Mouse (Mus musculus) cortical plate, adult 2 months (tissue): ENCODE results near the gene Actl7b. TPM values are rescaled to one million over a fixed set of nuclear protein-coding genes. Genes with fewer than 3 reads are reported as not detected.

Experiments used
- H3K27ac ChIP-seq: fragments of 200-500 bp; 2 replicates; pipeline ENCODE4 v1.5.1; 2012; ENCODE audit warnings: low read length, control low read depth, inconsistent platforms; ENCODE audit not compliant: insufficient read depth
- H3K4me1 ChIP-seq: fragments of 200-500 bp; 2 replicates; pipeline ENCODE4 v1.6.1; 2011; ENCODE audit warnings: low read length; ENCODE audit not compliant: control insufficient read depth, insufficient read depth
- H3K4me3 ChIP-seq: fragments of 200-500 bp; 2 replicates; pipeline ENCODE4 v1.5.1; 2011; ENCODE audit warnings: mild to moderate bottlenecking, low read length, control low read depth; ENCODE audit not compliant: insufficient read depth
- CTCF ChIP-seq: fragments of 200-500 bp; IDR thresholded peaks from 2 replicates; pipeline ENCODE4 v1.5.1; 2011; ENCODE audit warnings: mild to moderate bottlenecking, control low read depth, low read length; ENCODE audit not compliant: insufficient read depth; ENCODE audit errors: extremely low read depth
- POLR2A ChIP-seq: fragments of 200-500 bp; IDR thresholded peaks from 2 replicates; pipeline ENCODE4 v1.6.1; 2011; ENCODE audit warnings: mild to moderate bottlenecking, low read length, control low read depth; ENCODE audit not compliant: insufficient read depth; ENCODE audit errors: extremely low read depth
- polyA plus RNA-seq: library from polyadenylated mRNA; depleted of rRNA; stranded (reverse); fragments of >200 nt; gene quantifications from 2 replicates; pipeline ENCODE4 v1.2.3, GENCODE M21; 2012; rRNA removed

Gene Actl7b
- polyA plus RNA-seq, result 0.11 and 0.17 TPM in 2 replicates

- Histone ChIP-seq H3K4me1 (no peaks in the 10 kb centered on the region), H3K27ac (no peak within 1 kb of the TSS), H3K4me3 (no peak within 1 kb of the TSS)
- TF ChIP-seq CTCF, result no peak
- no peak for TF ChIP-seq POLR2A
Observed at GRCm38 (mm10) chr4:56741041-56741493, at the start of gene Actl7b. Gene Actl7b, minus strand, starts transcription at chr4:56741443.

GRCm38 (mm10) chr4:56771065-56771464, 29.8 kb upstream of the Actl7b start:
- Histone ChIP-seq H3K27ac (no peak overlapping the region), H3K4me3 (no peak overlapping the region), H3K4me1 (no peaks in the 10 kb centered on the region)
- no peak for TF ChIP-seq POLR2A
- TF ChIP-seq CTCF, result no peak

GRCm38 (mm10) chr4:56768913-56769312, 27.7 kb upstream of the Actl7b start:
- TF ChIP-seq CTCF (no peak), POLR2A (no peak)
- no peak overlapping the region for H3K4me3 ChIP-seq
- H3K27ac ChIP-seq, result no peak overlapping the region
- no peaks in the 10 kb centered on the region for H3K4me1 ChIP-seq

- no peak overlapping the region for H3K27ac ChIP-seq
- H3K4me1 ChIP-seq, result no peaks in the 10 kb centered on the region
- TF ChIP-seq POLR2A (no peak), CTCF (no peak)
Observed at GRCm38 (mm10) chr4:56767861-56768284, 26.6 kb upstream of the Actl7b start.

GRCm38 (mm10) chr4:56757693-56758092, 16.4 kb upstream of the Actl7b start:
- no peak overlapping the region for H3K27ac ChIP-seq
- TF ChIP-seq CTCF, result no peak
- no peak for TF ChIP-seq POLR2A
- no peaks in the 10 kb centered on the region; the same call in 1 of the 2 replicates for H3K4me1 ChIP-seq
- no peak overlapping the region for H3K4me3 ChIP-seq

More at GRCm38 (mm10) chr4:56767861-56768284, 26.6 kb upstream of the Actl7b start:
- H3K4me3 ChIP-seq, result no peak overlapping the region

GRCm38 (mm10) chr4:56756966-56757600, 15.8 kb upstream of the Actl7b start:
- Histone ChIP-seq H3K27ac (no peak overlapping the region), H3K4me1 (no peaks in the 10 kb centered on the region), H3K4me3 (no peak overlapping the region)
- TF ChIP-seq POLR2A (no peak), CTCF (no peak)

- no peak for TF ChIP-seq POLR2A
- H3K27ac ChIP-seq, result no peak overlapping the region
- no peak overlapping the region for H3K4me3 ChIP-seq
- H3K4me1 ChIP-seq, result no peaks in the 10 kb centered on the region
Observed at GRCm38 (mm10) chr4:56756021-56756420, 14.8 kb upstream of the Actl7b start.

GRCm38 (mm10) chr4:56747456-56747855, 6.2 kb upstream of the Actl7b start:
- H3K4me3 ChIP-seq, result no peak overlapping the region
- TF ChIP-seq POLR2A (no peak), CTCF (no peak)
- H3K27ac ChIP-seq, result no peak overlapping the region
- H3K4me1 ChIP-seq, result no peaks in the 10 kb centered on the region

- no peak overlapping the region for H3K27ac ChIP-seq
- H3K4me3 ChIP-seq, result no peak overlapping the region
- no peaks in the 10 kb centered on the region for H3K4me1 ChIP-seq
- TF ChIP-seq POLR2A (no peak), CTCF (no peak)
Observed at GRCm38 (mm10) chr4:56746345-56746744, 5.1 kb upstream of the Actl7b start.

- TF ChIP-seq CTCF (no peak), POLR2A (no peak)
- H3K4me3 ChIP-seq, result no peak within 1 kb of the TSS
- no peak within 1 kb of the TSS for H3K27ac ChIP-seq
- no peaks in the 10 kb centered on the region for H3K4me1 ChIP-seq
Observed at GRCm38 (mm10) chr4:56743363-56744195, 2.3 kb upstream of the Actl7b start, which contains the start of gene Actl7a. Gene Actl7a, plus strand, starts transcription at chr4:56743413.
